Mouse (Mus musculus): Measurements from ENCODE around the gene Fggy. TPM values are rescaled to one million over a fixed set of nuclear protein-coding genes. Genes with fewer than 3 reads are reported as not detected.

Fggy gene
- total and polyA plus RNA-seq, 3 experiments = not detected

DNA sequence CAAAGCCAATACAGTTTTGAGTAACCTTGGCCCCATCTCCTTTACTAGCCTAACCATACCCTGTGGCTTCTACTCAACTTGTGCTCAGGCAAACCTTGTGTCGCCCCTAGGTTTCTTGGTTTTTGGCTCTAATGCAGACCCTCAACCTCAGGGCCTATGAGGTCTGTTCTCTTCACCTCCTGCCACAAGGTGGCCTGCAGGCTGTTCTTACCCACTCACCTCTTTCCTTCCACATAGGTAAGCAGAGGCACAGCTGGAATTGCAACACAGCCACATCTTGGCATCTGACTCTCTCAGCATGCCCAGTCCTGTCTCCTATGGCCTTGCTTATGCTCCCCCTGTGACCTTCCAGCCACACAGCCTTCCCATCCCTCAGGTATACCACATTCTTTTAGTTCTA lies 114.7 kb downstream of the Fggy start:
- H3K27me3 ChIP-seq (ENCODE audit: control insufficient read depth in 1 of 2, insufficient read depth in 2 of 2, low read length in 2 of 2) = no peaks in the 10 kb centered on the region
- H3K9me3 ChIP-seq (replicated peaks; ENCODE audit: insufficient read depth, low read length) = no peaks in the 10 kb centered on the region
- no peaks in the 10 kb centered on the region for H3K79me2 ChIP-seq (ENCODE audit: control insufficient read depth, insufficient read depth, low read length, poor library complexity)
- H3K9ac ChIP-seq (ENCODE audit: control insufficient read depth, low read depth, low read length, poor library complexity, severe bottlenecking) = no peak overlapping the region
- no peak for TF ChIP-seq MYC (IDR thresholded peaks at IDR 0.05; ENCODE audit: low read depth, low read length)
- no peak overlapping the region for H3K4me3 ChIP-seq (ENCODE audit: control insufficient read depth in 1 of 2, insufficient read depth in 1 of 2, low read depth in 2 of 2, low read length in 2 of 2)
- H3K36me3 ChIP-seq (ENCODE audit: control insufficient read depth in 1 of 2, insufficient read depth in 2 of 2, low read length in 2 of 2) = no peaks in the 10 kb centered on the region
- H3K4me1 ChIP-seq (ENCODE audit: control insufficient read depth in 1 of 2, insufficient read depth in 2 of 2, low read length in 2 of 2) = no peaks in the 10 kb centered on the region
- no peak overlapping the region for H3K27ac ChIP-seq (ENCODE audit: control insufficient read depth, low read depth, low read length)
- DNase-seq (ENCODE audit: low read depth, low spot score) = no peak

- TF ChIP-seq MAX (IDR thresholded peaks at IDR 0.05; ENCODE audit: low read length) (no peak), UBTF (IDR thresholded peaks at IDR 0.05; ENCODE audit: borderline replicate concordance, insufficient read depth, low read depth, low read length) (no peak), MAFK (IDR thresholded peaks at IDR 0.05; ENCODE audit: borderline replicate concordance, low read depth, low read length) (no peak), MEF2A (IDR thresholded peaks at IDR 0.05; ENCODE audit: extremely low read depth, insufficient replicate concordance, low read depth, low read length, poor library complexity, severe bottlenecking) (no peak), SMC3 (IDR thresholded peaks at IDR 0.05; ENCODE audit: low read depth, low read length) (no peak), USF2 (IDR thresholded peaks at IDR 0.05; ENCODE audit: borderline replicate concordance in 1 of 2, insufficient read depth in 1 of 2, low read depth in 1 of 2, low read length in 2 of 2) (no peak), ELF1 (IDR thresholded peaks at IDR 0.05; ENCODE audit: low read depth, low read length) (no peak)
- Histone ChIP-seq H3K27ac (ENCODE audit: control insufficient read depth, low read depth, low read length) (no peak overlapping the region), H3K79me2 (ENCODE audit: control insufficient read depth, insufficient read depth, low read length, poor library complexity) (no peaks in the 10 kb centered on the region), H3K4me1 (ENCODE audit: control insufficient read depth in 1 of 2, insufficient read depth in 2 of 2, low read length in 2 of 2) (no peaks in the 10 kb centered on the region), H3K9ac (ENCODE audit: control insufficient read depth, low read depth, low read length, poor library complexity, severe bottlenecking) (no peak overlapping the region), H3K9me3 (replicated peaks; ENCODE audit: insufficient read depth, low read length) (no peaks in the 10 kb centered on the region), H3K4me3 (ENCODE audit: control insufficient read depth in 1 of 2, insufficient read depth in 1 of 2, low read depth in 2 of 2, low read length in 2 of 2) (no peak overlapping the region), H3K27me3 (ENCODE audit: control insufficient read depth in 1 of 2, insufficient read depth in 2 of 2, low read length in 2 of 2) (no peaks in the 10 kb centered on the region), H3K36me3 (ENCODE audit: control insufficient read depth in 1 of 2, insufficient read depth in 2 of 2, low read length in 2 of 2) (no peaks in the 10 kb centered on the region)
- no peak for DNase-seq (ENCODE audit: low read depth, low spot score)
Observed at GRCm38 (mm10) chr4:95676390-95676789, 119.1 kb downstream of the Fggy start.

DNA sequence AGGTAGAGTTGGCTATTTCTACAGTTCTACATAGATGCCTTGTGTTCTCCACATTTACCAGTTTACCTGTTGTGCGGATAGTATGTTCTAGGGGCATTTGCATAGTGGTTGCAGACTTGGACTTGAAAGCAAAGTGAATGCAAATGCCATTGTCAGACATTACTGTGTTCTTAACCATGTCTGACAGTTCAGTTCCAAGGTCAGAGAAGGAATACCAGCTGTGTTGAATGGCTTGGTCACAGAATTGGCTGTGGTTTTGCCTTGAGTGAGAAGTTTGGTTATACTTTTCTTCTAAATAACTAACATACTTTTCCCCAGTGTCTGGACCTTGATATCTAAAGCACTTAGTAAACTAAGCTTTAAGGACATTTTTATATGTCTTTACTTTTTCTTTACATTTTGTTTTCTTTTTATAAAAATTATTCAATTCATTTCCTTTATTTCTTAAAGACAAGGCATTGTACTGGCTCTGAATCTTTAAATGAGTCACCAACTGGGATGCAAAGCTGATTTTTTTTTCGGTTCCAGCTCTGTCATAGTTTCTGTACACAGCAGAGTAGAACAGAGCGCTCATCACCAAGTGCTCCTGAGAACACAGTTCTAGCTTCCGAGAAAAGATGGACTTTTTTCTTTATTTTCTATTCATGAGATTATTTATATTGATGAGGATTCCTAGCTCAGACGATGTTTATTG lies 123.6 kb downstream of the Fggy start:
- H3K79me2 ChIP-seq (ENCODE audit: control insufficient read depth, insufficient read depth, low read length, poor library complexity) = no peaks in the 10 kb centered on the region
- no peak overlapping the region for H3K27ac ChIP-seq (ENCODE audit: control insufficient read depth, low read depth, low read length)
- no peaks in the 10 kb centered on the region for H3K4me1 ChIP-seq (ENCODE audit: control insufficient read depth in 1 of 2, insufficient read depth in 2 of 2, low read length in 2 of 2)
- H3K4me3 ChIP-seq (ENCODE audit: control insufficient read depth in 1 of 2, insufficient read depth in 1 of 2, low read depth in 2 of 2, low read length in 2 of 2) = no peak overlapping the region
- no peak overlapping the region for H3K9ac ChIP-seq (ENCODE audit: control insufficient read depth, low read depth, low read length, poor library complexity, severe bottlenecking)
- no peaks in the 10 kb centered on the region for H3K36me3 ChIP-seq (ENCODE audit: control insufficient read depth in 1 of 2, insufficient read depth in 2 of 2, low read length in 2 of 2)
- H3K27me3 ChIP-seq (ENCODE audit: control insufficient read depth in 1 of 2, insufficient read depth in 2 of 2, low read length in 2 of 2) = no peaks in the 10 kb centered on the region
- DNase-seq (ENCODE audit: low read depth, low spot score) = no peak
- no peak for TF ChIP-seq NRF1 (IDR thresholded peaks at IDR 0.05; ENCODE audit: insufficient read depth, low read depth, low read length, poor library complexity, severe bottlenecking)
- TF ChIP-seq ZC3H11A (IDR thresholded peaks at IDR 0.05; ENCODE audit: low read depth, low read length) = no peak
- TF ChIP-seq TAL1 (IDR thresholded peaks at IDR 0.05; ENCODE audit: low read length) = no peak
- no peak for TF ChIP-seq MYC (IDR thresholded peaks at IDR 0.05; ENCODE audit: low read depth, low read length)
- TF ChIP-seq CHD1 (IDR thresholded peaks at IDR 0.05; ENCODE audit: low read depth, low read length) = no peak
- TF ChIP-seq CHD2 (IDR thresholded peaks at IDR 0.05; ENCODE audit: low read length) = no peak
- no peak for TF ChIP-seq MEF2A (IDR thresholded peaks at IDR 0.05; ENCODE audit: extremely low read depth, insufficient replicate concordance, low read depth, low read length, poor library complexity, severe bottlenecking)
- TF ChIP-seq RCOR1 (IDR thresholded peaks at IDR 0.05; ENCODE audit: low read depth, low read length) = no peak
- TF ChIP-seq CTCF (IDR thresholded peaks at IDR 0.05 in 2 of 3, conservative IDR thresholded peaks at IDR 0.05 in 1 of 3; ENCODE audit: control insufficient read depth in 1 of 3, insufficient read depth in 1 of 3, low read depth in 2 of 3, low read length in 3 of 3, poor library complexity in 1 of 3, severe bottlenecking in 1 of 3) = no peak
- TF ChIP-seq ZMIZ1 (IDR thresholded peaks at IDR 0.05; ENCODE audit: low read depth, low read length) = no peak
- TF ChIP-seq MAFK (IDR thresholded peaks at IDR 0.05; ENCODE audit: borderline replicate concordance, low read depth, low read length) = no peak
- no peak for TF ChIP-seq MAZ (IDR thresholded peaks at IDR 0.05; ENCODE audit: low read depth, low read length)
- no peak for TF ChIP-seq RAD21 (IDR thresholded peaks at IDR 0.05; ENCODE audit: low read depth, low read length)
- TF ChIP-seq GABPA (IDR thresholded peaks at IDR 0.05; ENCODE audit: low read depth, low read length) = no peak
- no peak for TF ChIP-seq MAX (IDR thresholded peaks at IDR 0.05; ENCODE audit: low read length)
- no peak for TF ChIP-seq NELFE (IDR thresholded peaks at IDR 0.05; ENCODE audit: low read depth, low read length)
- no peak for TF ChIP-seq ZKSCAN1 (IDR thresholded peaks at IDR 0.05; ENCODE audit: low read depth, low read length)
- TF ChIP-seq HCFC1 (IDR thresholded peaks at IDR 0.05; ENCODE audit: low read depth, low read length) = no peak
- H3K9me3 ChIP-seq (replicated peaks; ENCODE audit: insufficient read depth, low read length) = no peaks in the 10 kb centered on the region
